ENCODE assay signal across 16 mouse cellular contexts in genomic region chr6:50466451-50466850, GRCm38 (mm10).
"Had no signal": no experiment of that assay in that cellular context is flagged by ENCODE, and none has a peak within 500 bp of the region (broad histone marks: within the 10 kb centered on the region; RNA-seq: fewer than 3 reads in every experiment).

No protein-coding gene starts in this region.

- H3K4me1 ChIP-seq: liver, embryonic 12.5 days; midbrain, embryonic 10.5 days; midbrain, embryonic 12.5 days; neural tube, embryonic 13.5 days had no signal

- H3K4me3 ChIP-seq: limb, embryonic 15.5 days; liver, embryonic 12.5 days; midbrain, embryonic 10.5 days; midbrain, embryonic 12.5 days; myocyte; neural tube, embryonic 13.5 days; neural tube, embryonic 15.5 days had no signal

- DNase-seq: lung, embryonic 14.5 days; midbrain, embryonic 14.5 days; retina, postnatal 1 day; right cerebral cortex, adult 18-20 months; right cerebral cortex, postnatal 25 days; thymus, adult 18-20 months; thymus, postnatal 14 days; thymus, postnatal 36 days had no signal

- ATAC-seq: liver, embryonic 12.5 days; midbrain, embryonic 16.5 days had no signal
